Mouse (Mus musculus) T-helper 17 cell (primary cell): Measurements from ENCODE around the gene Fam170b.

Experiments
- in situ Hi-C, 2 experiments: fragments of 300-600 bp; cut with MboI, MseI; formaldehyde crosslinking; loops; 1 replicate in 1 of 2; 2 replicates in 1 of 2; pipeline ENCODE4 v1.15.1; 2025; ENCODE audit warnings: high pct_unique_total_duplicates in 2 of 2

The Fam170b gene

DNA sequence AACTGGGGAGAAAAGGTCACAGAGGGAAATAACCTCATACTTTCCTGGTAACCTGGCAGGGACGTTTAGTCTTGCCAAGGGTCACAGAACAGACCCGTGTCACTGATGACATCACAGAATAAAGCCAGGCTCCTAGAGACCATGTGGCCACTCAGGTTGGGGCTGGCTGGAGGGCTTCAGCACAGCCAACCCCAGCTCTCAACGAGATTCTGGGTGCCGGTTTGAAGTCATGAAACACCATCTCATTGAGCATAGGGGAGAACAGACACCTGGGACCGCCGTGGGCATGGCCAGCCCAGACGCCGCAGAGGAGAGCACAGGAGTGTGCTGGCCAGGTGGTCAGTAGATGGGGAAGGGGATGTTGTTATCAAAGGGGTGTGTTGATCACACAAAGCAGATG, at the start of gene Fam170b:
Gene Fam170b, plus strand, starts transcription at position 116 of the 400 bp plus-strand sequence.
- in situ Hi-C loops = no loop called here

DNA sequence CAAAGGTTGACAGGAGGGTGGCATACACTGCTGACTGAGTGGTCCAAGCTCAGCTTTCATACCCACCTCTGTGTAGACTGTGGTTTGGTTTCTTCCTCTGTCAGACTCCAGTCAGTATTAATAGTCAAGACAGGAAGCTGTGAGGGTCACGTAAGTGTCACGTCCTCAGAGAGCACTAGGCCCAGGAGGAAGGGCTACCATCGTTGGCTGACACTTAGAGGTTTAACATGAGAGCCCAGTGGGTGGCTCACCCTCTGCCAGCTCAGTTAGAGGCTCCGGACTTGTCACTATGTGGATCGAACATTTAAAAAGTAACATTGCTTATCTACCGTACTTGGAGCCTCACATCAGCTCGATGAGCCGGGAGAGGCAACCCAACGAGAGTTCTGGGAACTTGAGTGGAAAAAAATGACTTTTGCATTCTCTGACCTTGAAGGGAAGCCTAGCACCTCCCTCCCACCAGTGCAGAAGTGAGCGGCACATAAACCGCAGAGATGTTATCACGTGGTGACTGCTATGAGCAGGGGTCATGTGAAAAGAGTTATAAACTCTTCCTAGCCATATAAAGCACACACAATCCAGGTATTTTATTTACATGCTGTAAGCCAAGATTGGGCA, 49.5 kb upstream of the Fam170b start:
- in situ Hi-C loops = no loop called here

DNA sequence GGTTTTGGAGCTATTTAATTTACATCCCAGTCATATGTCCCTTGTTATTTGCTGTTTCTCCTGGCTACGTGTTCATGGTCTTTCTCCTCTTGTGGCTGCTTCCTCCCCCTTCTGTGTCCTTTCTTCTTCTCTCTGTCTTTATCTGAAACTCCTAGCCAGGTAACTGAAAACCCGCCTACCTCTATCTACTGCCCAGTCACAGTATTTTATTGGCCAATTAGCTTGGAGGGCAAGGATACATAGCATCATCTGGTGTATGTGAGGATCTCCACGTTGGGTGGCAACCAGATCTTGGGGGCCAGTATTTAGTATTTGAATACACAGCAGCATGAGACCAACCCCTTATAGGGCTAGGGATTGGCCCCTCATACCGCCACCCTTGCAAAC, 49.0 kb upstream of the Fam170b start:
- in situ Hi-C loops = no loop called here

DNA sequence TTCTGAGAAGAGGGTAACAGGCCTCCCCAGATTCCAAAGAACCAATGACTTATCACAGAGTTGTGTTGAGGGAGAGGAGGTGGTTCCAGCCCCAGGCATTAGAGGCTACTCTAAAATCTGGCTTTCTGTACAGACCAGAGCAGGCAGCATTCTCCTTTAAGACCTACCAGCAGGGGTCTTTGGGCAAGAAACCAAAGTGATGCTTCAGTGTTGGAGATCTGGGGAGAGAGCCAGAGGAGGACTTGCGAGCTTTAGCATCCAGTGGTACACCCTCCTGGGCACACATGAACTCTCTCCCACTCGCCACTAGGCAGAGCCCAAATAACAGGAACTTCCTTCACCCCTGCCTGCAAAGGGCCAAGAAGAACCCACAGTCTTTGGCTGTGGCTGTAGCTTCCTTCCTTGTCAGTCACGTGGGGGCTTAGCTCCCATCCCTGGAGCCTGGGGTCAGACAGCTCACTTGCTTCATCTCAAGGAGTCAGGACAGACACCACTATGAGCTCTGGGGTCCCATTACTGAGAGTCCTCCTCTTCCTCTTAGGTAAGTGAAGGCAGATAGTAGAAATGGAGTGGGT, 48.1 kb upstream of the Fam170b start, which contains the start of gene Tmem273:
Gene Tmem273, plus strand, starts transcription at position 408 of the 575 bp plus-strand sequence.
- in situ Hi-C loops = no loop called here

DNA sequence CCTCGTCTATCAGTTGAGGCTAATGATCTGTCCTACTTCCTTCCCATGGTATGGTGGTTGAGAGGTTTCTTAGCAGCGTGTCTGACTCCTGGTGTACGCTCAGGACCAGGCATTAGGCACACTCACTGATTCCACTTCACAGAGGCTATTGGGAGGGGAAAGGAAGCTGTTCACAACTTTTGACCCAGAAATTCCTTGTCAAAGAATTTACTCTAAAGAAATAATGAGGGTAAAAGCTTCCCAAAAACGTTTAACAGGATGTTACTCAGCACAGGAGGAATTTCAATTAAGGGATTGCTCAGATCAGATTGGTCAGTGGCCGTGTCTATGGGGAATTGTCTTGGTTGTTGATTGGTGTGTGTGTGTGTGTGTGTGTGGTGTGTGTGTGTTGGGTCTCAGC, 46.1 kb upstream of the Fam170b start:
- in situ Hi-C loops = no loop called here

DNA sequence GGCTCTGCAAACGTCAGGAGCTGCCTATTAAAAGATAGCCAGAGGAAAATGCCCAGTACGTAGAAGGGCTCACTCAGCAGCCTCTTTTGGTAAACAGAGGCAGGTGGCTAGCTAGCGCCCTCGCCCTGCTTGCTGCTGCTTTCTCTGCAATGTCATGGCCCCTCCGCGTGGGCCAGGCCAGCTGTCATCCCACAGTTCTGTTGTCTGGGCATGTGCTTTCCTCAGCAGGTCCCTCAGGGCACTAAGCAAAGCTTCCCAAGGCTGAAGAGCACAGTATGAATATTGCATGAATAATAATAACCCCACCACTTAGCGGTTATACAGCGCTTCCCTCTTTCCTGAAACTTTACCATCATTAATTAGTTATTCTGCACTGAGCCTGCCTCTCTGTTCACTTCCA, 37.4 kb upstream of the Fam170b start:
- in situ Hi-C loops = loop anchor here (10.0 kb wide), 2 partner anchors 922 to 1858 kb away; no protein-coding TSS in a partner anchor

DNA sequence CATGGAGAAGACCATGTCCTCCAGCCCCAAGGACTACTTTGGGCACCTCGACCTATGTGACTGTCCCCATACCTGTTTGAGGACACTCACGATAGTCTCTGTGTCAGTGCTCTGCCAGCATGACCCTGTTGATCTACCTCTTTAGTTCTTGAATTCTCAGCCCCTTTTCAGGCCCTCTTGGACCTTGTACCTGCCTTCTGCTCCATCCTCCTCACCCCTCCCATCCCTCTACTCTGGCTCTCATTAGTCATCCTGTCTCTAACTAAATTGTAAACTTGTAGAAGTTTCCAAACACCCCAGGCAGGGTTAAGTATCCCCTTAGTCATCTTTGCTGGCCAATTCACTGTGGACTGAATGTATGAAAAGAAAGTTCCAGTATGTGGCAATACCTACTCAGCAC, 36.0 kb upstream of the Fam170b start:
- in situ Hi-C loops = loop anchor here (10.0 kb wide), 2 partner anchors 923 to 1857 kb away; no protein-coding TSS in a partner anchor

DNA sequence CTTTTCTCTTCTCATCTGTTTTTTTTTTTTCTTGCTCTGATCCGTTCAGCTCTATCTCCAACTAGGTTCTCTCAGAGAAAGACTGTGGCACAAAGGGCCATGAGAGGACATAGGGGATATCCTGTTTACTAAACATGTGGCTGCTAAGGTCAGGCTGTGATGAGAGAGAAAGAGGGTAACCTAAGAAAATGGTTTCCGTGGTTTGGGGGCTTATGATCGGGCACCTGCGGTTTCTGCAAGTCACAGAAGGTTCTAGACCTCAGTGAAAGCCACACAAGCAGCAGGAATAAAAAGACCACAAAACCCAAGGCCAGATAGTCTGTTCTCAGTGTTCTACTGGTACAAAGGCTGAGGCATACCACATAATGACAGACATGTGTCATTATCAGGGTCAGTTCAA, 35.4 kb upstream of the Fam170b start:
- in situ Hi-C loops = loop anchor here (10.0 kb wide), 2 partner anchors 924 to 1856 kb away; no protein-coding TSS in a partner anchor

DNA sequence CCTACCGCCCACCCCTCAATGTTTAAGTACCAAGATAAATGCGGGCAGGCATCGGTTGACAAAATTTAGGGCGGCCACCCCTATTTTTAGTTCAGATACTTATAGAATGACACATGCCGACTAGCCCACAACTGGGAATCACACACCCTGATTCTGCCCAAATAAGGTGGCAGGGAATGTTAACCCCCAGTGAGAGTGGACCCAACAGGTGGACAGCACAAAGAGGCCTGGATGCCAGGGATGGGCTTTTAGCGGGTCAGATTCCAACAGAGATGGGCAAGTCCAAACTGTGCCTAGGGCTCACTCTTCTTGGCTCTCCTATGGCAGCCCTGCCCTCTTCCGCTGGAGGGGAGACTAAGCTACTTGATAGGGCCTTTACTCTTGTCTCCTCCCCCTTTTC, 33.7 kb upstream of the Fam170b start:
- in situ Hi-C loops = no loop called here

DNA sequence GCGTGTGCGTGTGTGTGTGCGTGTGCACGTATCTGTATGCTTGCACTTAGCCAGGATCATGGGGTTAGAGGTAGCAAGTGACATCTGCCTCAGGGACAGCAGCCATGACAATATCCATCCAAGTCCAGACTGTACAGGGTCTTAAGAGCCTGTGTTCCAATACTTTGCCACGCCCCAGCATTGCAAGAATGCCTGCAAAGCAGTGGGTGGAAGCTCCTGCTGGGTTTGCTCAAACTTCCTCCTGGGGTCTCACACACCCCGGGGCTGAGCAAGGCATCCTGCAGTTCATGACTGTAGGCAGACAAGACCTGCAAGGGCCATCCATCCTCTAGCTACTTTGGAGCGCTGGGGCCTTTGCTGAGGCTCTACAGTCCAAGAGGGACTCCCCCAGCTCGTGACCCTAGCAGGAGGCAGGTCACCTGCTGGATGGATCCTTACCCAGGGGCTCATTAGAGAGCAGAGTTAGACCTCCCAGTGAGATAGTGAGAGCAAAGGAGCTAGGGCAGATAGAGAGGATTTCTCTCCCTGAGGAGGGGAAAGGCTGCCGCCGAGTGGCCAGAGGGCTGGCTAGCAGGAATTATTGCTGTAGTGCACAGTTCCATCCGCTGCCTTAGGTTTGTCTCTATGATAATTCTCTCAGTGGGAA, 32.6 kb upstream of the Fam170b start:
- in situ Hi-C loops = no loop called here

DNA sequence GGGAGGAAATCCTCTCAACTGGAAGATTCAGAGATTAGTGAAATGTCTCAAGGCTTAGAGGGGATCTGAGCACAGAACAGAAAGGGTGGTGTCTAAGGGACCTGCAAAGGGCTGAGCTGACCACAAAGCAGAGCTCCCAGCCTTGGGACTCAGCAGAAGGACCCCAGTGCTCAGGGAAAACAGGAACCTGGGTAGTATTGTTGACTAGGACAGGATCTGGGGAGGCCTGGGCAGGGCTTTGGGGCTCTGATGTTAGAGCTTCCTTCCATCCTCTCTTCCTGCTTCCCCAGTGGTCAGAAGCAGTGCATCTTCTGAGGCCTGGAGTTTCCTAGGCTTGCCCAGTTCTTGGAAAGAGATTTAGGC, 32.1 kb upstream of the Fam170b start:
- in situ Hi-C loops = no loop called here

DNA sequence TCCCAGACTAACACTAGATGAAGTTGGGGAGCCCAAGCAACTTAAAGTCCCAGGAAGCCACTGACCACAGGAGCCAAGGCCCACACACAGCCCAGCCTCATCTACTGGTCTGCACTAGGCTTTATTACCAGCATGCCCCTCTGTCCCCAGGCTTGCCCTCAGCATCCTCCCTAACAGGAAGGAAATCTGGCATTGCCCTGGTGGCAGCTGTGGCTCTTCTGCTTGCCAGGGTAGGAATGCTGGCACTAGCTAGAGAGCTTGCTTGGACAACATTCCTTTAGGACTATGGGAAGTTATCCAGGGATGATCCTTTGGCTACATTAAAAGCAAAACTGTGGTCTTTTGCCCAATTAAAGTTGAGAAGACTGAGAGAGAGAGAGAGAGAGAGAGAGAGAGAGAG, 23.7 kb upstream of the Fam170b start:
- in situ Hi-C loops = no loop called here

DNA sequence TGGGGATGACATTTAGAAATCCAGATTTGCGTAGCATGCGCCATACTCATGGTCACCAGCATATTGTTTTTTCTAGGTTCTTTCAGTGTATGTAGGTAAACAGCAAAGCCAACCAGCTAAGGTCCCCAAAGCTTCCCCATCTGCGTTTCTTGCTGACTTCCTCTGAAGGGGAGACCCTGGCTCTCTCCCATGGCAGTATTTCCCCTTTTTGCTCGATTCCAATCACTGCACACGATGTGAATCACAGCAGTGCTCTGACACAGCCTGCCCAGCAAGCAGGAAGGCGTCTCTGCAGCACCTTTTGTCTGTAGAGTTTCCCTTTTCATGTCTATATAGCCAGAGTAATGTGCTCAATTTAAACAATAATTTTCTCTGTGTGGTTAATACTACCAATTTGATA, 21.3 kb upstream of the Fam170b start:
- in situ Hi-C loops = no loop called here

DNA sequence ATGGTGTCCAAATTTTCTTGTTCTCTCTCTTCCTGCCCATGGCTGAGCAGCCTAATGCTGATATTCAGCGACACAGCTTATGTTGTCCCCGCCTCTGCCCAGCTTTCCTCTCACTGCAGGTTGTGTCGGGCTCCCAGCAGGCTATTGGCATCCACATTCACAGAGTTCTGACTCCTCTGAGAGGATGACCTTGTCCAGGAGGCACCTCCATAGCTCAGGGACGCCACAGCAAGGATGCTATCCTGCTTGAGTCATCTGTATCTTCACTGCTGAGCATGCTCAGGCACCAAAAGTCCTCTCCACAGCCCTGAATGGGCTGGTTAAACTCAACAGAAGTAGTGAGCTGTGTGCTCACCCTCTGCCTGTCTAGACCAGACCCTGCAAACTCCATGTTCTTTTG, 18.8 kb upstream of the Fam170b start:
- in situ Hi-C loops = no loop called here

DNA sequence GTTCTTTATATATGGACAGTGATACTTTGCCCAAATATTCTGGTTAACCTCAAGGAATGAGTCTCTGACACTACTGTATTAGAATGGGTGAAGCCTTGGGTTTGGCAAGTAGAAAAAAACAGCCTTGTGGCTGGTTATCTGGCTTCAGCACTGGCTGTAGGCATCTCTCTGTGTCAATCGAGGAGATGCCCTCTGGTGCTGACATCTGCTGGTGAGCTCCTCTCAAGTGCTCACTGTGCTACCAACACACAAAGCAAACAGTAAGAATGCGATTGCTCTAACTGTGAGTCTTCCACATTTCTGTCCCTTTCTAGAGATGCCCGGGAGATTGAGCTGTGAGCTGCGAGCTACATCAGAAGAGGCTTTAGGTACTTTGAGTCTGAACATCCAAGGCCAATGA, 17.2 kb upstream of the Fam170b start:
- in situ Hi-C loops = no loop called here

DNA sequence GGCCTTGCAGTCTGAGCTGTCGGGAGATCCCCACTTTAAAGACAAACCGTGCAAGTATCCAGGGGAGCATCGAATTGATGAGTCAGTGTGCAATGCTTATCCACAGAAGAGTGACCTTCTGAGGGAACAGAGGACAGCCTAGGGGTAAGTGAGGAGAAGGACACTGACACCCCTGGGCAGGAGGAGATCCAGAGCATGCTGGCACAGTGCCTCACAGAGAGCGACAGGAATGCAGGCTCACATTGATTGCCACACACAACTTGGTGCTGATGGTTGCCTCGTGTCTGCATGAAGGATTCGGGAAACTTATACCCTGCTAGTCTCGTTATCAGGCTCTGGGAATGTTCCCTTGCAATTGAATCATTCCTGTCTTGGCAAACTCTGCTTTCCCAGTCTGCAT, 16.5 kb upstream of the Fam170b start:
- in situ Hi-C loops = no loop called here

DNA sequence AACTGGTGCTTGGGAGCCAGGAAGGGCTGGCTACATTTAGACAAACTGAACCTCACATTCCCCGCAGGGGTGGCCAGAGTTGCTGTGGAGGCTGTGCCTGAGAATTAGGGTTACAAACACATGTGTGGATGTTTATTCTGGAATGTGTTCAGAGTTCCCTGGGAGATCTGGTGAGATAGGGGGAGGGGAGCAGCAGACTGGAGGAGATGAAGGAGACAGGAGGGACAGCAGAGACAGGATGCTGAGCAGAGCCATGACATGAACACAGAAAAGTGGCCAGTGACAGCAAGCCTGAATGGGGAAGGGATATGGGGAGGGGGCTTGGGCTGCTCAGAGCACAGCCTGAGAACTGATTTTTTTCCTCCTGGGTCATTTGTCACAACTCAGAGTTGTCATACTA, 14.5 kb upstream of the Fam170b start:
- in situ Hi-C loops = no loop called here

DNA sequence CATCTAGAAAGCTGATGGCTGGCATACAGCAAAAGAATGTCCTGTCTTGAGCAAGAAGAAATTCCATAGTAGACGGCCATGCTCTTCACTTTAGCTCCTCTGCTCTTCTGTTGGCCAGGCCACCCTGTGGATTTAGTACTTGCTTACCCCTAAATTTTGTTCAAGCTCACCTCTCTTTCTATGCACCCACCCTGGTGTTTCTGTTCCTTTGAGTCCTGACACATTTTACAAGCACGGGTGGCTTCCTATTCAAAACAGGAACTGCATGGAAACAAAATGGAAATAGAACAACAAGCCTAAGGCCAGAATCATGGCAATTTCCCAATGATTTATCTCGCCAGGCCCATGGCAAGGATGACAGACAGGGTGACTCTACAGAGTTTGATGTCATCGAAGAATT, 10.9 kb upstream of the Fam170b start:
- in situ Hi-C loops = no loop called here

DNA sequence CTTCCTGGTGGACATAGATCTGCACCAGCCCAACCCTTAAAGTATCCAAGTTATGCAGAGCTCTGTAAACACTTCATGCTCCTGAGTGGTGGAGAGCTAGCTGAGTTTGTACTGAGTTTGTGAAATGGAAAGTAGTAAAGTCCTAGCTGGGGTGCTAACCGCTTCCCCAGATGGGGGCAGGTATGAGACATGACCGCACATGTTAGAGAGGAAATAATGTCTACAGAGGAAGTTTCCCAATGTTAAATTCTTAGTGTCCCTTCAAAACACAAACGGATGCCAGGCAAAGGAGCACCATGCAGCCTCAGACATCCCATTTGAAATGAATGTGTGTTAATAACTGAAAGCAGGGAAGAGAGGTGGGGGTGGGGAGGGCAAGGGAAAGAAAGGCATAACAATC, 9.9 kb upstream of the Fam170b start:
- in situ Hi-C loops = no loop called here

DNA sequence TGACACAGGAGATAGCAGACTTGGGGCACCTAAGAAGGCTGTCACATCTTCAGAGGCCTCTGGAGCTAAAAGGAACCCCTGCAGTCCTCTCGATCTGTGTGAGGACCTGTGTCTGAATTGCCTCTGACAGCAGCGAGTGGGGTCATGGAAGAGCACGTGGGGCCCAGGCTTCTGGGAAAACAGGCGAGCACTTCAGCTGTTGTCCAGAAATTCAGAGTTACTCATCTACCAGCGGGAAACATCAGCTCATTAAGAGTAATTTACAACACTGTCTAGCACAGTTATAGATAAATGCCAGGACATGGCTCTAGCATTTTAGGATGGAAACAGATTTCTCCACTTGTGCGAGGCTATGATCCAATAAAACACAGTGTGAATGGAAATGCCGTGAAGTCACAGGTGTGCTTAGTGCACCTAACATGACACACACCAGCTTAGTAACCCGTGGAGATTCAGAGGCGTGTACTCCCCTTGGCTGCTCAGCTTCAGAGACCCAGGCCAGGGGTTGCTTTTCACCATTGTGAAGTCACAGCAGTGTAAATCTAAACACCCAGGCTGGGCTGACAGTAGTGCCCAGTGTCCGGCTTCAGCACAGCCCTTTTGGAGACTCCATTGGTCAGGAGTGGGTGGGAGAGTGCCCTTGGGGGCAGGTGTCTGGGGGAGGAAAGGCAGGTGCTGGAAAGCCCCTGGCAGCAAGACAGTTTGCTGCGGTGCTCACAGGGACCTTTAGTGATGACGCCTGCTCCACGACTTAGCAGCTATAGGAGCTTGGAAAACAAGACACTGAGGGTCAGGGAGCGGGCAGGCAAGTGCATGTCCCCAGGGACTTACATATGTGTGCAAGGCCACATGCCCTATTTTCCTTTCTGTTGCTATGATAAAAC, 9.3 kb upstream of the Fam170b start:
- in situ Hi-C loops = no loop called here

DNA sequence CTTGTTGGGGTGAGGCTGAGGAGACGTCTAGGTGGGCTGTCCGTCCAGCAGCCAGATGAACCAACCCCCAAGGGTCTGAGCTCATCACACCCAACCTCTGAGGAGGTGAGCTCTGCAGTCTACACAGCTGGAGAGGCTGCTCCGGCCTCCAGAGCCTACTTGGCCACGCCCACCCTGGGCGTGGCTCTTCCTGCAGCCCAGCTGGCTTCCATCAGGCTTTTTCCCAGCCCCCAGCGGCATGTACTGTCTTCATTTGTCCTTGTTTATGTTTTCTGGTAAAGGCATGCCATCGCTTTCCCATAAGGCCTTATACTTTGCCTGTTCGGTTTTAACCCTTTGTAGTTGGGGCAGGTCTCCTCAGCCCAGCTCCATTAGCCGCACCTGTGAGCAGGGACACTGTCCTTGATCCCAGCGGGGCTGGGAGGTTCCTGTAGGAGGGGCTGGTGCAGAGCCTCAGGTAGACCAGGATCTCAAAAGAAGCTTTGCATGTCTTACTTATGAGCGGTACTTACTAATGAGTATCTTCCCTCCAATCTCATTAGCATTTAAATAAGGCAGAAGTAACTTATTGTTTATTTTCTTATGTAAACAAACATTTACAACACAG, 8.2 kb upstream of the Fam170b start:
- in situ Hi-C loops = no loop called here

DNA sequence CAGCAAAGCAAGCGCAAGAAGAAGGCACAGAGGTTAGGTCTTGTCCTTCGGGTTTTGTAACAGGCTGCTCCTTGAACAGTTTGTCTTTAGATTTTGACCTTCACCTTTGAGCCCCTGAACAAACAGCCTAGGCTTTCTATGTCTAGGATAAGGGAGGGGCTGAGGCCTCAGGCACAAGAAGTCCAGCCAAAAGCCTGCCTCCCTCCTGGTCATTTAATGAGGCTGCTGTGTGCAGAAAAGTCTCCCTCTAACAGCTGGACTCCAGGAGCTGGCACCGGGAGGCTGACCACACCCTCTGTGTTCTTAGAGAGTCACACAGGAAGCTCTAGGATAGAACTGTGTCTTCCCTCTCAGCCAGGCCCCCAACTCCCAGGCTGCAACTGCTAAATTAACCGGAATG, 6.6 kb upstream of the Fam170b start:
- in situ Hi-C loops = no loop called here
